Mouse (Mus musculus) adrenal gland, adult (tissue): ENCODE data around the gene Rpl23a.
A peak's percentile ranks its signal among the peaks of the same experiment; 100 is the strongest.
"Not testable (repeated sequence)": the region's sequence is repeated elsewhere in the genome, so short reads cannot be mapped to it uniquely, and the experiment has no call there.

Experiments
- DNase-seq, 2 experiments: peaks; one replicate each; pipeline ENCODE4 v3.0.0; 2022 to 2023; ENCODE audit warnings: low spot score in 1 of 2; ENCODE audit not compliant: inconsistent age in 2 of 2

Rpl23a gene

DNA sequence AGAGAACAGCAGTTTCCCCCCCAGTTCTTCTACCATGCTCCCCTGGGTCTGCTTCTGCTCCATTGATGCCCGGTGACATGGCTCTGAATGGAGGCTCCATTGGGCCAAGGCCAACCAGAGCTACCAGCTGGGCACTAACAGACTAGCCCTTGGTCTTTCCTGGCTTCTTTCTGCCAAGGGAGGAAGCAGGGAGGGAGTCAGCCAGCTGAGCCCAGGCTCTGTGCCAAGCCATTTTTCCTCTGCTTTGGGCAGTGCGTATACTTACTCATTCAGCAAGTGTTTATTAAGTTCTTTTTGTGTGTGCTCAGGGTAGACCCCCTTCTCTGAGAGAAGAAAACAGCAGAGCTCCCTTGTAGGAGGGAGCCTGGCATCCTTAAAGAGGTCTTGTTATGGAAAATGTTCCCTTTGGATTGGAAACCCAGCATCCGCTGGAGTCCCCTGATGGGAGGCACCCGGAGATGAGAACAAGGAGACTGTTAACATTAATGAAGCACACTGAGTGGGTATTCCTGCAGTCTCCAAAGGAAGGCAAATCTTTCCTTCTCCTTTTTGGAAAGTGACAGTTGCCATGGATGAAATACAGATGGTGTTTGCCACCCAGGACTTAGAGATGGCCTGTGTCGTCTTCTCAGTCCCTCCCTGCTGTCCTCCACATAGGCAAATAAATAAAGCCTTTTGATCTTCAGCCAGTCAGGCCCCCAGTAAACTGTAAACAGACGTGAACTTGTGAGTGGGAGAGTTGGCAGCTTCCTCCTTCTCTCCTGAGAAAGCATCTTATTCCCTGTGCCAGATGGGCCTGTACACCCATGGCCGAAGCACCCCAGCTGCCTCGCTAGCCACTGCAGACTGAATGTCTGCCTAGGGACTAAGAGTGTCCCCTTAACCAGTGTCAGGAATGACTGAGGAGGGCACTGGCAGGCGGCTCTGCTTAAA lies 30.8 kb downstream of the Rpl23a start:
- DNase-seq: peak; percentile 83 to 92

DNA sequence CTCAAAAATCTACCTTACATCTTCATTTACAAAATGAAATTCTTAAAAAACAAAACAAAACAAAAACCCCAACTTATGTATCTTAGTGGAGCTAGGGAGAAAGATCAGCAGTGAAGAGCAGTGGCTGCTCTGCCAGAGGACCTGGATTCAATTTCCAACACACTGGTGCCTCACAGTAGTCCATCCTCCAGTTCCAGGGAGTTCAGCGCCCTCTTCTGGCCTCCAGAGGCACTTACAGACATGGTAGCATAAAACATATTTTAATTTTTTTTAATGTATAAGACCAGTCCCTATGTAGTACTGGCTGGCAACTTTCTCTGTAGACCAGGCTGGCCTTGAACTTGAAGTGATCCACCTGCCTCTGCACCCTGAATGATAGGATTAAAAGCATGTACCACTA lies 32.2 kb downstream of the Rpl23a start:
- DNase-seq: peak; percentile 47 to 67

DNA sequence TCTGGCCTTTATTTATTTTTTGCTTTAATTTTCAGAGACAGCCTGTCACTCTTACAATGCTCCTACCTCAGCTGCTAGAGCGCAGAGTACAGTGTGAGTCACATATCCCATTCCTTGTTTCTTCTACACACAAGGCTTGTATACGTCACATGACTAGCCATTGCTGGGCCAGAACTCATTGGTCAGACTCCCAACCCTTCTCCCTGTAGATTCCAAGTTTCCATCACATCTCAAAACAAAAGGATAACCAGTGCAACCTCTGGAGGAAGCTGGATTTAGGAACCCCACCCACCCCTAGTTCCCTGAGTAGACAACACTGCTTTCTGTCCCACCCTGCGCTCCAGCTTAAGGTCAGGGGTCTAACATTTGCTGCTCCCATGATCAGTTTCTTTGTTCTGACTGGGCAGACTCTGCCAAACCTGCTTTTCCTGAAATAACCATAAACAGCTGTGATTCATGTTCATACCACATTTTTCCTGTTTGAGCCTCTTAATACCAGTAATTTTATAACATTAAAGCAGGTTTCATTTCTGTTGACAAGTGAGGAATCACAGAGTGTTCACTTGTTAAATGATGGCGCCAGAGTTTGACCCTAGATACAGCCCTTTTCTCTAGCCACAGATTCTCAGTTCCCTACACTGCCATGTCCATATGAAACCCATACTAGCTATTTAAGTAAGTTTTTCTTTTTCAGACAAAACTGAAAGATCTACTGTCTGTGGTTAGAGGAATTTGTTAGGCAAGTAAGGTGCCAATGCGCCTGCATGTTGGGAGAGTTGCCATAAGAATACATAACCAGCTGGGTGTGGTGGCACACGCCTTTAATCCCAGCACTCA lies 36.5 kb downstream of the Rpl23a start:
- DNase-seq: no peak

DNA sequence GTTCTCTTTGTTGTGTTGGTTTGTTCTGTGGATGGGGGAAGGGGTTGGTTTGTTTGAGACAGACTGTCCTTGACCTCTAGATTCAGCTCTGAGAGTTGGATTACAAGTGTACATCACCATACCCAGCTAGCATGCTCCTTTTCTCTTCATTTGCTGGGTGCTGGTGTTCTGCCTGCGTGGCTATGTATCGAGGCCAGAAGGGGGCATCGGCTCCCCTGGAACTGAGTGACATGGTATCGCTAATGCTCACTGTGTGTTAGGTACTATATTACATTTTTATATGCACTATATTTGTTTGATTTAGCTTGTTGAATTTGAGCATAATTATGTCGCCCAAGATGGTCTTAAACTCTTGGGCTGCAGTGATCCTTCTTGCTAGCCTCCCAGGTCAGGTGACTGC lies 37.2 kb downstream of the Rpl23a start:
- DNase-seq: peak in 1 of 2 experiments; percentile 44

DNA sequence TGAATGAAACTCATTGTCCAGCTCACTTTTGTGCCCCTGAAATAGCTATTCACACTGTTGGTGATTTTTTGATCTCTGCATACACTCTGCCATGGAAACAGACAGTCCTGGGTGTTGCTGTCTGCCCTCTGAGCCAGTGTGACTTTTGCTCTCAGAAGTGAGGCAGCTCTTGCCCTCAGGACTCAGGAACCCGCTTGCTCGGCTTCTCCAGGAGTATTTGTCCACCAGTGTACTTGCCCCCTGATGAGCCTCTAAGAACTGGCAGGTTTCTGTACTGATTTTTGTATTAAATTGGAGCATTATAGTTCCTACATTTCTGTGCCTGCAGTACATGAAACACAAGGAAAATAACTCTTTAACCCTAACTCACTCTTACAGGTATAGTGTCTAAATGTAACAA lies 39.9 kb downstream of the Rpl23a start:
- no peak for DNase-seq

DNA sequence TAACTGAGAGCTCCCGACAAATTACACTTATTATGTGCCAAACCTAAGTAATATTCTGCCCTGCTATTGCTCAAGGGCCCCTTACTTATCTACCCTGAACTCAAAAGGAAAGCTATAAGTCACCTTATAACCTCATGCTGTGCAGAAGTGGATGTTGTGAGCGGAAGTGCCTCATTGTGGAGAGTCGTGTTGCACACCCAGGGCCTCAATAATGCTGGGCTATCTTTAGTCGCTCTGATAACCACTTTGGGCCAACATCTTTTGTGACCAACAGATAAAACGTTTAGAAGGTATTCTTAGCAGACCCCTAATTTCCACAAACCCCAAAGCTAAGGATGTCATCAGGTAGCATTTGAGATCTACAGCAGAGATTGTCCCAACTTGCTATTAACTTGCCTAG lies 42.7 kb downstream of the Rpl23a start:
- DNase-seq: no peak

DNA sequence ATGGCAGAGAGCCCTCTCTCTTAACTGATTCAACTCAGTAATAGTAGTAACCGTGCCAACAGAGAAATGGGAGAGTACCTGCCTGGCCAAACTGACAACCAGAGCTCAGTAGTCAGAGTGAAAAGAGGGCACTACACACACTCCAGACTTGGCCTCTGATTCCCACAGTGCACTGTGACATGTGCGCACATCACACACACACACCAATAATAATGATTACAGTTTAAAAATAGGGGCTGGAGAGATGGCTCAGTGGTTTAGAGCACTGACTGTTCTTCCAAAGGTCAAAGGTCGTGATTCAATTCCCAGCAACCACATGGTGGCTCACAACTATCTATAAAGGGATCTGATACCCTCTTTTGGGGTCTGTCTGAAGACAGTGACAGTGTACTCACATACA lies 45.4 kb downstream of the Rpl23a start:
- DNase-seq: no peak

DNA sequence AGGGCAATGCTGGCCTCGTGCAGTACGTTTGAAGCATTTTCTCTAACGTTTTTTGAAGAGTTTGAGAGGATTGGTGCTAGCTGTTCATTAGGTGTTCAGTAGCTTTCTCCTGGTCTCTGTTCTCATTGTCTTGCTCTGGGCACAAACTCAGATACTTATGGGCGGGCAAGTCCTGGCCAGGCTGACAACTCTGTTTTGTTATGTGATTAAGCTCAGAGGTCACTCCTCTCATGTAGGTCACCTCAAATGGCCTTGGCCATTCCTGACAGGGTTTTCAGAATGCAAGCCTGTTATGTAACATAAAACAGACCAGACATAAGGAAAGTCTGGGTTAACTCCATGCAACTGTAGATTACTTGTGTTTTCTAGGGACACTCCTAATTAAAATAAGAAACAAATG lies 45.8 kb downstream of the Rpl23a start:
- DNase-seq: peak; percentile 45 to 84

DNA sequence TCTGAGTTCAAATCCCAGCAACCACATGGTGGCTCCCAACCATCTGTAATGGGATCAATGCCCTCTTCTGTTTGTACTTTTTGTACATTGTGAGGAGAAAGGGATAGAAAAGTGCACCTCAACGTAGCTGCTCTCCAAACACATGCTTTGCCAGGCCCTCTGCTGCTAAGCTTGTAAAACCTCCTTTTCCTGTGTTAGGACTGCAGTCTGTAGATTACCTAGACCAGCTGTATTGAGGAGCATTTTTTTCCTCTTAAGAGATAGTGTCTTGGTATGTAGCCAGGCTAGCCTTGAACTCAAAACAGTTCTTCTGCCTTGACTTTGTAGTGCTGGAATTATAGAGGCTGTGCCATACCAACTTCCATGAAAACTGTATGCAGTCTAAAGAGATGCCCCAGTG lies 47.3 kb downstream of the Rpl23a start:
- DNase-seq: no peak

DNA sequence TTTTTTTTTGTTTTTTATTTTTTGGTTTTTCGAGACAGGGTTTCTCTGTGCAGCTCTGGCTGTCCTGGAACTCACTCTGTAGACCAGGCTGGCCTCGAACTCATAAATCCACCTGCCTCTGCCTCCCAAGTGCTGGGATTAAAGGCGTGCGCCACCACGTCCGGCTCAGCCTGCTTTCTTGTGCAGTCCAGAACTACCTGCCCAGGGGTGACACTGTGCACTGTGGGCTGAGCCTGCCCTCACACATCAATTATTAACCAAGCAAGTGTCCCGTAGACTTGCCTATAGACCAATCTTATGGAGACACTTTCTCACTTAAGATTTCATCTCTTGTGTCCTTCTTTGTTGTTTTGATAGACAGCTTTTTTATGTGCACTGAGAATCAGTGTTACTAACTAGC lies 48.1 kb downstream of the Rpl23a start:
- DNase-seq: not testable (repeated sequence)

DNA sequence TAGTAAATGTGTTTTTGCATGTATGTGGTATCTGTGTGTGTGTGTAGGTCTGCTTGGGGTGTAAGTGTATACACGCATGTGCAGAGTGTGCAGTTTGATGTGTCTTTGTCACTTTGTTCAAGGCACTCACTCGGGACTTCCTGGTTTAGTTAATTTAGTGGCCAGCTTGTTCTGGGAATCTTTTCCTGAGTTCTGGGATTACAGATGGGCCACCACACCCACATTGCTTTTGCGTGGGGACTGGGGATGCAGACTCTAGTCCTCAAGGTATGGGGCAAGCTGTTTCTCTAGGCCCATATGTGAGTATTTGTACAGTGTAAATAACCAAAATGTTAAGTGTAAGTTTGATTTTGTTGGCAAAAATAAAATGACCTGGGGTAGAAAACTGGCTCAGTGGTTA lies 49.0 kb downstream of the Rpl23a start:
- no peak for DNase-seq

DNA sequence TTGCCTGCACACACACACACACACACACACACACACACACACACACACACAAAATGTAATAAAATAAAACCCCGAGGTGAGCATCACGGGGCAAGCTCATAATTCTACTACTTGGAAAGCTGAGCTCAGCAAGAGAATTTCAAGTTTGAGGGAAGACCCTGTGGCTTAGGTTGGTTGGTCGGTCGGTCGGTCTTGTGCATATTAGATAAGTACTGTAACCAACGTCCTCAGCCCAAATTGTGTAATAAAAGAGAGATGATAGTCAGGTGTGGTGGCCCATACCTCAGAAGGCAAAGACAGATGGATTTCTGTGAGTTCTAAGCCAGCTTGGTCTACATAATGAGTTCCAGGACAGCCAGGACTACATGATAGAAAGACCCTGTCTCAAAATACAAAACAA lies 49.5 kb downstream of the Rpl23a start:
- DNase-seq: no peak
